Mouse (Mus musculus) testis, adult 2 months (tissue): ENCODE data around the gene Cda.

Experiments used
- CTCF ChIP-seq: fragments of 200-500 bp; IDR thresholded peaks from 2 replicates; pipeline ENCODE4 v1.5.1; 2012; ENCODE audit warnings: low read depth, mild to moderate bottlenecking, inconsistent platforms, low read length, moderate library complexity; ENCODE audit not compliant: control insufficient read depth, insufficient read depth, insufficient replicate concordance
- POLR2A ChIP-seq: fragments of 200-500 bp; IDR thresholded peaks from 2 replicates; pipeline ENCODE4 v1.6.1; 2012; ENCODE audit warnings: low read depth, mild to moderate bottlenecking, inconsistent platforms, low read length, moderate library complexity; ENCODE audit not compliant: control insufficient read depth

DNA sequence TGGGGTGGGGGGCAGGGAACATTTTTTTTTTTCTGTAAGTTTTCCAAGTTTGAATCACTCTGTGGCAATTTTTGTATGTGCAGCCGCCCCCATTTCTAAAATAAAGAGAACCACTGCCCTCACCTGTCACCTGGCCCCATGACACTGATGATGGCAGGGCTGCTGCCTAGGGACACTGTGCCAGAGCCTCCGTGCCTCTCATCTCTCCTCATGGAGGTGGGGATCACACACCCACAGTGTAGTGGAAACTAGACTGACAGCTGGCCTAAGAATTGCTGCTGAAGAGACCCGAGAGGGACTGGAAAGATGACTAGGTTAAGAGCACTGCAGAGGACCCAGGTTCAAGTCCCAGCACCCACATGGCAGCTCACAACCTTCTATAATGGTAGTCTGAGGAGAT, 55.7 kb downstream of the Cda start:
- TF ChIP-seq CTCF (no peak), POLR2A (no peak)
